Mouse (Mus musculus): ENCODE data around the gene Pdss1. TPM values are rescaled to one million over a fixed set of nuclear protein-coding genes. Genes with fewer than 3 reads are reported as not detected.
A peak's percentile ranks its signal among the peaks of the same experiment; 100 is the strongest.
"Not testable (repeated sequence)": the region's sequence is repeated elsewhere in the genome, so short reads cannot be mapped to it uniquely, and the experiment has no call there.

The Pdss1 gene
- total RNA-seq, 1 experiment: 30.4 TPM

DNA sequence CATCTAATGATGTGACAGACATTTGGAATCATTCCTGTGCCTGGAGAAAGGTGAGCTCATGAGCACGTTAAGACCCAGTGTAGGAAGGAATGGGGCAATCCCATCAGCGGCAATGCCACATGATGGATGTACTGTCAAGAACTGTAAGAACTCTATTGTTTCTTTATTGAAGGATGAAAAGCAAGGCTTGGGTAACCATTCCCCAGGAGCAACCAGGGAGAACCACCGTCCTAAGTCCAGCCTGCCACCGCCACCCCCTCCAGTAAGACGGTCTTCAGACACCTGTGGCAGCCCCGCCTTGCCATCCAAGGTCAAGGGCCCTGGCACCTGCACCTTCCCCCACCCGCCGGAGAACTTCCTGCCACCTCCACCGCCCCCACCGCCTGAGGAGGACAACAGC, 20.7 kb upstream of the Pdss1 start:
- no peaks in the 10 kb centered on the region for H3K4me1 ChIP-seq (ENCODE audit: control insufficient read depth in 2 of 2, insufficient read depth in 2 of 2, low read length in 2 of 2, poor library complexity in 1 of 2)
- no peak for TF ChIP-seq CHD2 (IDR thresholded peaks at IDR 0.05; ENCODE audit: low read depth, low read length)
- TF ChIP-seq ZNF384 (IDR thresholded peaks at IDR 0.05; ENCODE audit: low read depth, low read length): no peak
- TF ChIP-seq ZC3H11A (IDR thresholded peaks at IDR 0.05; ENCODE audit: borderline replicate concordance, low read depth, low read length): no peak
- no peak for TF ChIP-seq HCFC1 (IDR thresholded peaks at IDR 0.05; ENCODE audit: borderline replicate concordance, insufficient read depth, low read length)
- TF ChIP-seq MAFK (IDR thresholded peaks at IDR 0.05; ENCODE audit: insufficient read depth, low read depth, low read length): no peak
- no peaks in the 10 kb centered on the region for H3K9me3 ChIP-seq (ENCODE audit: control insufficient read depth, insufficient read depth, low read depth, low read length)
- H3K36me3 ChIP-seq (ENCODE audit: control insufficient read depth, insufficient read depth, low read length, poor library complexity, severe bottlenecking): no peaks in the 10 kb centered on the region
- H3K27ac ChIP-seq (ENCODE audit: insufficient read depth, low read depth, low read length, poor library complexity, severe bottlenecking): no peak overlapping the region
- in situ Hi-C loops (cut with MboI; ENCODE audit: low sequenced_read_pairs in 2 of 2, unreplicated experiment in 2 of 2): loop anchor here (25.0 kb wide), 2 partner anchors 912 to 937 kb away; no protein-coding TSS in a partner anchor
- no peak for DNase-seq (ENCODE audit: low read depth, low spot score)
- H3K4me3 ChIP-seq (ENCODE audit: insufficient read depth in 1 of 2, low read depth in 1 of 2, low read length in 2 of 2, poor library complexity in 1 of 2, severe bottlenecking in 1 of 2): peak overlapping the region in 1 of 2 experiments; percentile 35; a peak in 2 of 4 replicates
- H3K9ac ChIP-seq (ENCODE audit: insufficient read depth, low read depth, low read length, poor library complexity, severe bottlenecking): no peak overlapping the region

DNA sequence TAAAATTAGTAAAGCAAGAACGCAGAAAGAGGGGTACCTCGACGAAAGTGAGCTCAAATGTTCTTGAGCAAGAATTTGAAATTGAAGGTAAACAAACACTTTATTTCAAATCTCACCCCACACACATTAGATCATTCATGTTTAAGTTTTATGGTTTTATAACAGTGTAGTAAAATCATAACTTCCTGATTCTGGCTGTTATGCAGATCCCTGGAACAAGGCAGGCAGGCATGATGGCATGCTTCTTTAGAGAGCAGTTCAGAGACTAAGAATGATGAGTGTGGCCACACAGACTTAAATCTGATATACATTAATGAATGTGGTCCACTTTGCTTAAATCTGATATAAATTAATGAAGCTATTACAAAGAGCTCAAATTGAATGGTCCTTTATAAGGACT, 18.7 kb upstream of the Pdss1 start:
- no peaks in the 10 kb centered on the region for H3K4me1 ChIP-seq (ENCODE audit: control insufficient read depth in 2 of 2, insufficient read depth in 2 of 2, low read length in 2 of 2, poor library complexity in 1 of 2)
- H3K27ac ChIP-seq (ENCODE audit: insufficient read depth, low read depth, low read length, poor library complexity, severe bottlenecking): no peak overlapping the region
- in situ Hi-C loops (cut with MboI; ENCODE audit: low sequenced_read_pairs in 2 of 2, unreplicated experiment in 2 of 2): no loop called here
- no peaks in the 10 kb centered on the region for H3K36me3 ChIP-seq (ENCODE audit: control insufficient read depth, insufficient read depth, low read length, poor library complexity, severe bottlenecking)
- TF ChIP-seq ZC3H11A (IDR thresholded peaks at IDR 0.05; ENCODE audit: borderline replicate concordance, low read depth, low read length) (no peak), ZNF384 (IDR thresholded peaks at IDR 0.05; ENCODE audit: low read depth, low read length) (no peak), MAFK (IDR thresholded peaks at IDR 0.05; ENCODE audit: insufficient read depth, low read depth, low read length) (no peak), CHD2 (IDR thresholded peaks at IDR 0.05; ENCODE audit: low read depth, low read length) (no peak), HCFC1 (IDR thresholded peaks at IDR 0.05; ENCODE audit: borderline replicate concordance, insufficient read depth, low read length) (no peak)
- no peak overlapping the region for H3K4me3 ChIP-seq (ENCODE audit: insufficient read depth in 1 of 2, low read depth in 1 of 2, low read length in 2 of 2, poor library complexity in 1 of 2, severe bottlenecking in 1 of 2)
- no peak for DNase-seq (ENCODE audit: low read depth, low spot score)
- no peaks in the 10 kb centered on the region for H3K9me3 ChIP-seq (ENCODE audit: control insufficient read depth, insufficient read depth, low read depth, low read length)
- no peak overlapping the region for H3K9ac ChIP-seq (ENCODE audit: insufficient read depth, low read depth, low read length, poor library complexity, severe bottlenecking)

DNA sequence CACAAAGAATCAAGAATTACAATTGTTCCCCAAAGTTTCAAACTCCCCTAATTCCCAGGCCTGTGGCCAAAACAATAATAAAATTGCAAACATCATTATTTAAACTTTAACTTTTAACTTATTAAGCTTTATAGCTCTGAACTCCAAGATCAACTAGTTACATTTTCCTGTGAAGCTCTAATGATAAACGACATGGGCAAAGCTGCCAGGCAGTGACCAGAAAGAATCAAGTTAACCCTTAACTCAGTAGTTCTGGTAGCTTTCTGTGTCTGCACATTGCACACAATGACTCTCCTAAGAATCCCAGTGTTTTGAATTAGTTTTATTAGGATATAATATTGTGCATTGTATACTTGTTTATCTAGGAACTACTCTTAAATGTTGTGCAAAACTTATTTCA, 16.5 kb upstream of the Pdss1 start:
- no peaks in the 10 kb centered on the region for H3K4me1 ChIP-seq (ENCODE audit: control insufficient read depth in 2 of 2, insufficient read depth in 2 of 2, low read length in 2 of 2, poor library complexity in 1 of 2)
- DNase-seq (ENCODE audit: low read depth, low spot score): no peak
- TF ChIP-seq ZNF384 (IDR thresholded peaks at IDR 0.05; ENCODE audit: low read depth, low read length) (no peak), ZC3H11A (IDR thresholded peaks at IDR 0.05; ENCODE audit: borderline replicate concordance, low read depth, low read length) (no peak), MAFK (IDR thresholded peaks at IDR 0.05; ENCODE audit: insufficient read depth, low read depth, low read length) (no peak), HCFC1 (IDR thresholded peaks at IDR 0.05; ENCODE audit: borderline replicate concordance, insufficient read depth, low read length) (no peak), CHD2 (IDR thresholded peaks at IDR 0.05; ENCODE audit: low read depth, low read length) (no peak)
- H3K36me3 ChIP-seq (ENCODE audit: control insufficient read depth, insufficient read depth, low read length, poor library complexity, severe bottlenecking): no peaks in the 10 kb centered on the region
- H3K9ac ChIP-seq (ENCODE audit: insufficient read depth, low read depth, low read length, poor library complexity, severe bottlenecking): no peak overlapping the region
- in situ Hi-C loops (cut with MboI; ENCODE audit: low sequenced_read_pairs in 2 of 2, unreplicated experiment in 2 of 2): no loop called here
- H3K4me3 ChIP-seq (ENCODE audit: insufficient read depth in 1 of 2, low read depth in 1 of 2, low read length in 2 of 2, poor library complexity in 1 of 2, severe bottlenecking in 1 of 2): no peak overlapping the region
- no peak overlapping the region for H3K27ac ChIP-seq (ENCODE audit: insufficient read depth, low read depth, low read length, poor library complexity, severe bottlenecking)
- no peaks in the 10 kb centered on the region for H3K9me3 ChIP-seq (ENCODE audit: control insufficient read depth, insufficient read depth, low read depth, low read length)

DNA sequence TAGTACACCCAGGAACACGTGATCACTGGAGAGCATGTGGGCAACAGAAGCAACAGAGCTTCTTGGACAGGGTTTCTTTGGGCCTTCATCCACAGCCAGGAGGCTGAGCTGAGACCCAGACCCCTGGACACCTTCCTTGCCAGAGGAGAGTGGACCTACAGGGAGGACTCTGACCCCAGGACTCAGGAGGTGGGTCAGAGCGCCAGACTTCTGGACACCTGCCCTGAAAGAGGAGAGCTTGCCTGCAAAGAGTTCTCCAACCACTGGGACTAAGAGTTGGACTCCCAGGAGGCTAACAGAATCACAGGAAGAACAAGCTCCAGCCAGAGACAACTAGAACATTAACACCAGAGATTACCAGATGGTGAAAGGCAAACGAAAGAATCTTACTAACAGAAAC, 14.6 kb upstream of the Pdss1 start:
- H3K4me3 ChIP-seq (ENCODE audit: insufficient read depth in 1 of 2, low read depth in 1 of 2, low read length in 2 of 2, poor library complexity in 1 of 2, severe bottlenecking in 1 of 2); H3K27ac ChIP-seq (ENCODE audit: insufficient read depth, low read depth, low read length, poor library complexity, severe bottlenecking); in situ Hi-C loops (cut with MboI; ENCODE audit: low sequenced_read_pairs in 2 of 2, unreplicated experiment in 2 of 2); H3K9ac ChIP-seq (ENCODE audit: insufficient read depth, low read depth, low read length, poor library complexity, severe bottlenecking); DNase-seq (ENCODE audit: low read depth, low spot score); H3K36me3 ChIP-seq (ENCODE audit: control insufficient read depth, insufficient read depth, low read length, poor library complexity, severe bottlenecking); H3K4me1 ChIP-seq (ENCODE audit: control insufficient read depth in 2 of 2, insufficient read depth in 2 of 2, low read length in 2 of 2, poor library complexity in 1 of 2); H3K9me3 ChIP-seq (ENCODE audit: control insufficient read depth, insufficient read depth, low read depth, low read length): not testable (repeated sequence)

DNA sequence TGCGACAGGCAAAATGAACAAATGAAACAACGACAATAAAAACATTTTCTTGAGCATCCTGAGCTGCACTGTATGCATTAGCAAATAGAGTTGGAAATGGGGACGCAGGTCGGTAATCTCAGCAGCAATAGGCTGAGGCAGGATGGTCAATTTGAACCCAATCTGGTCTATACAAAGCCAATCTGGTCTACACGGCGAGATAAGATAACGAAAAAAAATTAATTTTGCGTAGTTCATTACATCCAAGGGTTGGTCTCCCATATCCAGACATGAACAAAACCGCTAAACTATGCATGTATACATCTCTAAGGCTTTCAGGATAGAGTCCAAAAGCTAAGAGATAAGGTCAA, 415 bp upstream of the Pdss1 start:
- in situ Hi-C loops (cut with MboI; ENCODE audit: low sequenced_read_pairs in 2 of 2, unreplicated experiment in 2 of 2): no loop called here
- no peaks in the 10 kb centered on the region for H3K9me3 ChIP-seq (ENCODE audit: control insufficient read depth, insufficient read depth, low read depth, low read length)
- DNase-seq (ENCODE audit: low read depth, low spot score): no peak

More for the DNA sequence above, 415 bp upstream of the Pdss1 start:
- Histone ChIP-seq H3K4me3 (ENCODE audit: insufficient read depth in 1 of 2, low read depth in 1 of 2, low read length in 2 of 2, poor library complexity in 1 of 2, severe bottlenecking in 1 of 2) (peak overlapping the region; percentile 76 to 87), H3K4me1 (ENCODE audit: control insufficient read depth in 2 of 2, insufficient read depth in 2 of 2, low read length in 2 of 2, poor library complexity in 1 of 2) (peaks cover 3 to 6% of the 10 kb centered on the region in 2 experiments; a peak in 2 of 4 replicates), H3K9ac (ENCODE audit: insufficient read depth, low read depth, low read length, poor library complexity, severe bottlenecking) (peak overlapping the region; percentile 64), H3K27ac (ENCODE audit: insufficient read depth, low read depth, low read length, poor library complexity, severe bottlenecking) (no peak overlapping the region), H3K36me3 (ENCODE audit: control insufficient read depth, insufficient read depth, low read length, poor library complexity, severe bottlenecking) (no peaks in the 10 kb centered on the region)
- TF ChIP-seq MAFK (IDR thresholded peaks at IDR 0.05; ENCODE audit: insufficient read depth, low read depth, low read length) (no peak), ZNF384 (IDR thresholded peaks at IDR 0.05; ENCODE audit: low read depth, low read length) (no peak), HCFC1 (IDR thresholded peaks at IDR 0.05; ENCODE audit: borderline replicate concordance, insufficient read depth, low read length) (no peak), ZC3H11A (IDR thresholded peaks at IDR 0.05; ENCODE audit: borderline replicate concordance, low read depth, low read length) (no peak), CHD2 (IDR thresholded peaks at IDR 0.05; ENCODE audit: low read depth, low read length) (no peak)
